Mouse (Mus musculus) thymus, postnatal 0 days (tissue): ENCODE measurements around the gene Cnot4. TPM values are rescaled to one million over a fixed set of nuclear protein-coding genes. Genes with fewer than 3 reads are reported as not detected.
A peak's percentile ranks its signal among the peaks of the same experiment; 100 is the strongest.
"Not testable (repeated sequence)": the region's sequence is repeated elsewhere in the genome, so short reads cannot be mapped to it uniquely, and the experiment has no call there.

Experiments used
- DNase-seq: peaks from one replicate; pipeline ENCODE4 v3.0.0-alpha.2; 2015; ENCODE audit warnings: low spot score
- polyA plus RNA-seq: library from polyadenylated mRNA; unstranded; fragments of >200 nt; fragmentation: Nextera tagmentation; extraction: Ambion mirVana; gene quantifications from 2 replicates; pipeline ENCODE4 v1.2.1, GENCODE M21; 2015

The Cnot4 gene
- 30.4 and 30.6 TPM in 2 replicates for polyA plus RNA-seq

DNA sequence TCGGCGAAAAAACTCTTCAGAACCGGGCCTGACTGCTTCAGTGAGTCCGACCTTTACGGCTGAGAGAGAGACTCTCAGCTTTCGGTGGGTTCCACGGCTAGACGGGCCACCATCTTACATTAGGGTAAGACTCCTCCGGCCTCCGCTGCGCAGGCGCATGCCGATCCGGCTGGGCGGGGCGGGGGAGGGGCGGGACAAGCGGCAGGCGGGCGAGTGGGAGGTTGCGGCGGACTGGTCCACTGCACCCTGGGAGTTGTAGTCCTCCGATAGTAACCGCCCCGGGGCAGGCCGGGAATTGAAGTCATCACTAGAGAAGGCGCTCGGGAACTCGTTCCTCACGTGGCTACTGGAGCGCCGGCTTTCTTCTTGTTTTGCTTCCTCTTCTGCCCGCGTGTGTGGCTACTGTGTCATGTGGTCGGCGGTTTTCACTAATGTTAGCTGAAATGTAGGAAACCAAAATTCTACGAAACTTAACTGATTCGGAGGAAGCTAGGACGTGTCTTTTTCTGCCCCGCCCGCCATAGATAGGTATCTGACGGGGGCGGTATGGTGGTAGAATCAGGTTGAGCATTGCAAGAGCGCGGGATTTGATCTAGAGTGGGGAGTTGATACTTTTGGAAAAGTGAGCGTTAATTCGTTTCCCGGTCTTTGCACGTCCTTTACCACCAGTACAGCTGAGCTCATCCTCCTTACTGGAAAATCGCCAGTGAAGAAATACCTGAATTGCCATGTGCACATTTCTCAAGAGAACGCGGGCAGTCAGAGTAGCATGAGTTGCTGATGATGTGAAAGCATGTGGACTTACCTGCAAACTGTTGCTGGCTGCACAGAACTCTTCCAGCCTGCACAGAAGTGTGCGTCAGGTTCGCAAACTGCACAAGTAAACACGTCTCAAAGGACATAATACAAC is at the start of gene Cnot4:
Gene Cnot4, minus strand, starts transcription at position 146 of the 910 bp plus-strand sequence.
- peak; percentile 98 for DNase-seq

DNA sequence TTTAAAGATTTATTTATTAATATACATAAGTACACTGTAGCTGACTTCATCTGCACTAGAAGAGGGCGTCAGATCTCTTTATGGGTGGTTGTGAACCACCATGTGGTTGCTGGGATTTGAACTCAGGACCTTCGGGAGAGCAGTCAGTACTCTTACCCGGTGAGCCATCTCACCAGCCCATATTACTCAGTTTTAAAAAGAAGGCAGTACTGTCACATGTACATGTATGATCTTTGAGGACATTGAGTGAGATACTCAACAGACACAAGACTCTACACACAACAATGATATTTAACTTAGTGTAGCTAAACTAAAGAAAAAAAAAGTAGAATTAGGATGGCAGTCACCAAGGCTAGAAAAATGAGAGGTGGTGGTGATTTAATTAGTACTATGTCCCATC is 45.8 kb upstream of the Cnot4 start:
- not testable (repeated sequence) for DNase-seq

DNA sequence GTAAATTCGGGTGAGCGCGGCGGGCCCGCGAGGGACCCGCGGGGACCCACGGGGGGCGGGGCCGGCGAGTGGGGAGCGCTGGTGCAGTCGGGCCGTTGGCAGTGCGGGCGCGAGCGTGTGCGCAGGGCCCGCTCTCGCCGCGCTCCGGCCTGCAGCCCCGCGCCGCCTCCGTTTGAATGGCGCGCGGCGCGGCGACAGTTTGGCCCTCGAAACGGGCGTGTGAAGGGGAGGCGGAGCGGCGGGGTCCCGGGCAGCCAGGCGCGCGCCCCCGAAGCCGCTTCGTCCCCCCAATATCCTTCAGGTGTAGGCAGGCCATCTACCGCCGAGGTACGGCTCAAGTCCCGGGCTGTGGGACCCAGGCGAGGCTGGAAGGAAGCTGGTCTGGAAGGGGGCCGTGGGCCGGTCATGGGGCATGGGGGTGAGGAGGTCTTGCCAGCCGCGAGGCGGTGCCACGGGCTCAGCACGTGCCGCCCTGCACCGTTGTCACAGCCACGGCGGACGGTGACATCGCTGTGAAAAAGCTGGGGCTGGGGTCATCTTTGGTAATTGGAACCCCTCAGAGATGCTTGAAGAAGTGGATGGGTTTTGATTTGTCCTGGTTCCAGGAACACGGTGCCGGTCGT is 44.2 kb upstream of the Cnot4 start:
- DNase-seq, result no peak

GRCm38 (mm10) chr6:35176979-35177649 is 43.6 kb upstream of the Cnot4 start, which contains the start of gene Nup205:
TSS of gene Nup205 (plus strand) at chr6:35177421.
- DNase-seq, result peak; percentile 87

DNA sequence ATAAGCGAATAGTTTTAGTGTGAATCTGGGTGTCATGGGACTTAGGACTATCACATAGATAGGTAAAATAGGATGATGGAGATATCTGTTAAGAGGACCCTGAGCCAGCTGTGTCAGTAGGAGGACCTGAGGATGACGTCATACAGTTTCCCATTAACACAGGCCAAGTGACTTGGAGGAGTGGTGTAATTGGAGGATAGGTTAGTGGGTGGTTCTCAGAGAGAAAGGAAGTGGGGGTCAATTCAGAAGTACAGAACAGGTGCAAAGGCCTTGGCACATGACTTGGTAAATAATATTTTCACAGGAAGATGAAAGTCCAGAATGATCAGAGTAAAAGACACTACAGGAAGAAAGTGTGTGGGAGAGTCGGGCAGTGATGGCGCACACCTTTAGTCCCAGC is 39.7 kb upstream of the Cnot4 start:
- no peak for DNase-seq

DNA sequence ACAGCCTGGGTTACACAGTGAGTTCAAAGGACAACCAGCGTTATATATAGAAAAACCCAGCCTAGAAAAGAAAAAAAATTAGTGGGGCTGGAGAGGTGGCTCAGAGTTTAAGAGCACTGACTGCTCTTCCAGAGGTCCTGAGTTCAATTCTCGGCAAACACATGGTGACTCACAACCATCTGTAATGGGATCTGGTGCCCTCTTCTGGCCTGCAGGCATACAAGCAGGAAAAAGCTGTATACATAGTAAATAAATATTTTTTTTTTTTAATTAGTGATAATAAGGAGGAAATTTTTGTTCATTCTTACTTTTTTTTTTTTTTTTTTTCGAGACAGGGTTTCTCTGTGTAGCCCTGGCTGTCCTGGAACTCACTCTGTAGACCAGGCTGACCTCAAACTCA is 38.5 kb upstream of the Cnot4 start:
- DNase-seq, result not testable (repeated sequence)

- no peak for DNase-seq
These were observed 35.7 kb upstream of the Cnot4 start for GRCm38 (mm10) chr6:35169250-35169649.

DNA sequence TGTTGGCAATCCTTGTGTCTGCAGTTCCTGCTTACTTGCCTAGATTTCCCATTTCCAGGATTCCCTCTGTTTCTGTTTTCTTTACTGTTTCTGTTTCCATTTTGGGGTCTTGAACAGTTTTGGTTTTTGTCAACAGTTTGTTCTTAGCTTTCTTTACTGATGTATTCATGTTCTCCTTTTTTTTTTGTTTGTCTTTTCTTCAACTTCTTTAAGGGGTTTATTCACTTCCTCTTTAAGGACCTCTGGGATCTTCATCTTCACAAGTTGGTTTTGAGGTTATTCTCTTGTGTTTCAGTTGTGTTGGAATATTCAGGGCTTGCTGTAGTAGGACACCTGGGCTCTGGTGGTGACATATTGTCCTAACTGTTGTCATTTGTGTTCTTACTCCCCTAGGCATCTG is 21.0 kb upstream of the Cnot4 start:
- no peak for DNase-seq

- DNase-seq, result no peak
These were observed 14.3 kb upstream of the Cnot4 start for GRCm38 (mm10) chr6:35147726-35148422.

GRCm38 (mm10) chr6:35145569-35145968 is 12.0 kb upstream of the Cnot4 start:
- peak; percentile 11 for DNase-seq

- no peak for DNase-seq
These were observed 6.8 kb upstream of the Cnot4 start for GRCm38 (mm10) chr6:35140351-35140750.

GRCm38 (mm10) chr6:35134844-35135243 is 1.3 kb upstream of the Cnot4 start:
- DNase-seq, result peak; percentile 18

DNA sequence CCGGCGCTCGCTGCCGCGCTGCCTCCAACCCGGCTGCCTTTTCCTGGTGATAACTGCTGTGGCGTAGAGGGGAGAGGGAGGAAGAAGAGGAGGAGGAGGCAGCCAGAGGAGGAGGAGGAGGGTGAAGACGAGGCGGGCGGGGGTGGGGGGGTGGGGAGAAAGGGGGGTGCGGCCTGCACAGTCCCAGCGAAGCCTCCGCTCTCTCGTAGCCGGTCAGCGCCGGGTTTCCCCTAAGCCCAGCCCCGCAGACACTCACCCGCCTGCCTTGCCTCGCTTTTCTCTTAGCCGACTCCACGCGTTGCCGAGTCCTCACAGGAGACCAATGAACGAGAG is 312 bp downstream of the Cnot4 start:
- DNase-seq, result no peak

GRCm38 (mm10) chr6:35132806-35133205 is 718 bp downstream of the Cnot4 start:
- DNase-seq, result peak; percentile 44

GRCm38 (mm10) chr6:35122488-35122887 is 11.0 kb downstream of the Cnot4 start:
- no peak for DNase-seq

GRCm38 (mm10) chr6:35121925-35122324 is 11.6 kb downstream of the Cnot4 start:
- DNase-seq, result no peak

- no peak for DNase-seq
These were observed 31.1 kb downstream of the Cnot4 start for GRCm38 (mm10) chr6:35102457-35102856.

- DNase-seq, result no peak
These were observed 48.6 kb downstream of the Cnot4 start for GRCm38 (mm10) chr6:35084927-35085326.

DNA sequence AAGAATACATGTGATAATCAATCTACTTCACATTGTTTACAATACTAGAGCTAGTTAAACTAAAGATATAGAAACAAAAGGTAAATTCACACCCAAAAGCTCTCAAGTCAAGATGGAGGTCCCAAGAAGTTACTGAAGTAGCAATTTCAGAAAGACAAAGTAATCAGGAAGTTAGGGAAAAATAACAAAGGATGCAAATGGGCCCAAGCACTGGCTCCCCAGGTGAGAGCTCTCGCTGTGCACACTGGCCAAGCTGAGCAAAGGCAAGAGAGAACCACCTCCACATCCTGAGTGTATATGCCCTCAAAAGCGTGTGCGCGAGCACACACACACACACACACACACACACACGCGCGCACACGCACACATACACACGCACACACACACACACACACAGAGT is 58.4 kb downstream of the Cnot4 start:
- DNase-seq, result no peak

- no peak for DNase-seq
These were observed 62.3 kb downstream of the Cnot4 start for GRCm38 (mm10) chr6:35071261-35071660.

DNA sequence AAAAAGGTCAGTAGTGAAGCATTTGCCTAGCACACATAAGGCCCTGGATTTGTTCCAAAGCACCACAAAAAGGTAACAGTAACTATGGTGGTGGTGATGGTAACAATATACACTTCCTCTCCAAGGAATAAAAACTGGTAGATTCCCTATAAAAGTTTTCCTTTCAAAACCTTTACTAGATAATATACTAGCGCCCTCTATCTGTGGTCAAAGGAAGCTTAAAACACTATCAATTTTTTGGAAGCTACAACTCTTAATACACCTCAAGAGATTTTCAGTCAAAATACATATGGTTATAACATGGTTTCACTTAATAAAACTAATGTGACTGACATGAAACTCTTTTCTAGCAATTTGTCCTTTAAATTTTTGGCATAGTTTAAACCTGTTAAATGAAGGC is 71.1 kb downstream of the Cnot4 start:
- DNase-seq, result no peak
